Mouse (Mus musculus) granulocyte monocyte progenitor cell, adult 5-6 weeks (primary cell): ENCODE data around the gene Clec16a. TPM values are rescaled to one million over a fixed set of nuclear protein-coding genes. Genes with fewer than 3 reads are reported as not detected.

Source experiments
- ATAC-seq: replicated peaks from 2 replicates; pipeline ENCODE4 v1.8.0; 2016; ENCODE audit warnings: mild to moderate bottlenecking, moderate TSS enrichment, inconsistent platforms; ENCODE audit not compliant: poor library complexity, severe bottlenecking
- total RNA-seq, 2 experiments: library from RNA; stranded (forward) in 1 of 2; stranded (reverse) in 1 of 2; fragments of 200-712, 200-1000 nt in 1 of 2; fragments of >200 nt in 1 of 2; fragmentation: Nextera tagmentation in 1 of 2; gene quantifications; 2 replicates each; pipeline ENCODE4 v1.2.3; 2014 to 2017

Gene Clec16a
- total RNA-seq, 2 experiments from 2014 or later, result 14.3 to 19.6 TPM

GRCm38 (mm10) chr16:10668991-10669703 is 124.0 kb downstream of the Clec16a start:
- no peak for ATAC-seq

GRCm38 (mm10) chr16:10669936-10670335 is 124.8 kb downstream of the Clec16a start:
- ATAC-seq, result no peak

GRCm38 (mm10) chr16:10672490-10672889 is 127.4 kb downstream of the Clec16a start:
- 0 out of 2 replicates have a peak, but pooled peaks have one; percentile 13 for ATAC-seq

GRCm38 (mm10) chr16:10674020-10674419 is 128.9 kb downstream of the Clec16a start:
- no peak for ATAC-seq

GRCm38 (mm10) chr16:10674957-10675356 is 129.8 kb downstream of the Clec16a start:
- no peak for ATAC-seq

GRCm38 (mm10) chr16:10675612-10676011 is 130.5 kb downstream of the Clec16a start:
- no peak for ATAC-seq

DNA sequence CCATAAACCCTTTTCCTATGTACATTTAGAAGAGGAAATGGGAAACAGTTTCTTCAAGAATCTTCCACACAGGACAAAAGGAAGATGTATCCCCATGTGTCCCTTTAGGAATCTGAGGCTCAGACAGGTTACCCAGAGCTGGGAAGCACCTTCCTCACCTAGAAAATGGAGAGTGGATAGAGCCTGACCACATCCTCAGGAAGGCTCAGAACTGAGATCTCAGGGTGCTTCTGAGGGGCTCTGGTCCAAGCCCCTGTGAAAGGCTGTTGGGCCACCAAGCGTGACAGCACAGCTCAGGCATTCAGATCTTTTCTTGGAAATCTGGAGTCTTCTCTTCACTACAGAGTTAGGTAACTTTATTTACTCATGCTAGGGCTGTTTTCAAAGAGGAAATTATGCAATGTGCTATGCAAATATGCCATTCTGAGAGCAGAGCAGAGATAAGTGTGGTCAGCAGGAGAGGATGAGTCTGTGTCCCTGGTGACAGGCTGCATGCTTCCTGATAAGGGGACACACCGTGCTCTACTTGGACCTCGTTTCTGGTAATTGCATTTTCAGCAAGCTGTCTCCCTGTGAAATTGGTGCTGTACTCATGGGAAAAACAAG is 131.4 kb downstream of the Clec16a start:
- peak; percentile 95 for ATAC-seq

DNA sequence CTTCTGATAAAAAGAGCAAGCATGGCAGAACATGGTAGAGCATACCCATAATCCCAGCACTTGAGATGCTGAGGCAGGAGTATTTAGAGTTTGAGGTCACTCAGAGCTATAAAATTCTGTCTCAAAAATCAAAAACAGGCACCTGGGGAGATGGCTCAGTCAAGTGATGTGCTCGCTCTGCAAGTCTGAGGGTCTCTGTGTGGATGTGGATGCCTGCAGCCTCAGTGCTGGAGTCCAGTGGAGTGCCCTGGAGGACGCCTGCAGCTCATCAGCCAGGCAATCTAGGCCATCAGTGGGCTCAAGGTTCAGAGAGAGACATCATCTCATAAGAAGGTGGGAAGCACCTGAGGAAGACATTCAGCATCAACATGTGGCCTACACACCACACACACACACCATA is 137.4 kb downstream of the Clec16a start:
- ATAC-seq, result no peak

DNA sequence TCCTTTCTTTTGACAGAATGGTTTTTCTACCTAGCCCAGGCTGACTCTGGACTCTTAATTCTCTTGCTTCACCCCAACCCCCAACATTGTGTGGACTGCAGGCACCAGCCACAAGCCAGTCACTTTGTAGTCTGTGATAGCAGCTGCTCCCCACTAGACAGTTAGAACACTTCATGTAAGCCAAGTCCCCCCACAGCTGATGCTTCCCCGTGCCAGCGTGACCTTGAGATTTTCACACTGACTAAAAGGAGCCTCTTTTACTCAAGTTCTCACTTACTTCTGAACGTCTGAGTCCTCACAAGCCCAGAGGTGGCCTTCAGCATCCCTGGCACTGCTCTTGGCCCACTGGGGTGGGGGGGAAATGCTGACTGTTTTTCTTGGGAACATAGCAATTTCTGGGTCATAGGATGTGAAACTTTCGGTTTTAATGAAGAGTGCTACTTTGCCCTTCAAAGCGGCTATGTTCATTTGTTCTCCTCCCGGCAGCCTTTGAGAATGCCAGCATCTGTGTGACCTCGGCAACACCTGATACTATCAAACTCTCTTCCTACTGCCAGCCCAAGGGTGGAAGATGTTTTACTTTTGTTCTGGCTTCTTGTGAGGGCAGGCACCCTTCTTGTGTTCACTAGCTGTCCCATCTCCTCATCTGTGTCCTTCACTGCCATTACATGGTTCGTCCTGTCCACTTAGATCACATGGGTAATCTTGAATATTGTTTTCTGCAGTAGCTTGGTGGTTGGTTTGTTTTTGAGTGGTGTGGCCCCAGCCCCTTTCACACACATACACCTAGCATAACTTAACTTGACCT is 138.3 kb downstream of the Clec16a start:
- no peak for ATAC-seq

GRCm38 (mm10) chr16:10689748-10690318 is 144.7 kb downstream of the Clec16a start:
- ATAC-seq, result peak; percentile 87

- no peak for ATAC-seq
These were observed 145.3 kb downstream of the Clec16a start for GRCm38 (mm10) chr16:10690442-10690841.

- no peak for ATAC-seq
These were observed 146.6 kb downstream of the Clec16a start for GRCm38 (mm10) chr16:10691705-10692104.

GRCm38 (mm10) chr16:10692848-10693247 is 147.7 kb downstream of the Clec16a start:
- no peak for ATAC-seq

DNA sequence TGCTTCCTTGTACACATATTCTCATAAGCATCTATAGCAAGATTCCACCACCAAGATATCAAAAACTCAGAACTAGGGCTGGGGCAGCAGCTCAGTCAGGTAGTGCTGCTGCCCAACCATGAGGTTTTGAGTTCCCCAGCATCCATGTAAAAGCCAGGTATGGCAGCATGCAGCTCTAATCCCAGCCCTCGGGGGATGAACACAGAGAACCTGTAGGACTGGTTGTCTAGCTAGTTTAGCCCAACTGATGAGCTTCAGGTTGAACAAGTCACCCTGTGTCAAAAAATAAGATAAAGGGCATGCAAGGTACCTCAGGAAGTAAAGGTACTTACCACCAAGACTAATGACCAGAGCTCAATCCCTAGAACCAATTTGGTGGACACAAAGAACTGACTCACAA is 148.3 kb downstream of the Clec16a start:
- no peak for ATAC-seq

GRCm38 (mm10) chr16:10694414-10694851 is 149.3 kb downstream of the Clec16a start:
- peak; percentile 49 for ATAC-seq

DNA sequence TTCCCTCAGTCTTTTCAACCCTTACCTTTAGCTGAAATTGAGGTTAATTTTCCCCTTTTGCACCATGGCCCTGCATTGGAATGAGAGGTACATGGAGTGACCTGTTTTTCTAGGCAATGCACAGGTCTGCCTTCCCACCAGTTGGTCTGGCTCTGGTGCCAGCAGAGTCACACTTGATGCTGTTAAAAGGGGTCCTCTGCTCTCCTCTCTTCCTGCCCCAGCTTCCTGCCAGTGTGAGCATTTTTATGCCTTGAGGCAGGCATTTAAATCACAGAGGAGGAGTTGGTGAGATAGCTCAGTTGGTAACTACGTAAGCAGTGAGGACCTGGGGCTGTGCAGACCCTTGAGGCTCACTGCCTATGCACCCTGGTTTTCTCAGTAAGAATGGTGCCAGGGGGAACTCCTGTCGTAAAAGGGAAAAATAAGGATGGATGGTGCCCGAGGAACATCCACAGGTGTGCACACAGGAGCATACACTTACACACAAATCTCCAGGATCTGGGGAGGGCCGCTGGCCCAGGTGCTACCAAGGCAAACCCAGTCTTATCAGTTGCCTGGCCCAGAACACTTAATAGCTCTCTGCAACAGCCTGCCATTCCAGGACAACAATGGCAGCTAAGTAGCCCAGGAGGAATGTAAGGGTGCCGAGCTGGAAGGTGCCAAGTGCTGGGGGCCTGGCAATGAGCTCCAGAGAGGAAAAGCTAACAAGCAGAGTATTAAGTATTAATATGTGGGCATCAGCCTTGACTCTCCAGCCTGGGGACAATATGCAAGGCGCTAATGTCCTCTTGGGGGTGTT is 152.9 kb downstream of the Clec16a start:
- ATAC-seq, result no peak

DNA sequence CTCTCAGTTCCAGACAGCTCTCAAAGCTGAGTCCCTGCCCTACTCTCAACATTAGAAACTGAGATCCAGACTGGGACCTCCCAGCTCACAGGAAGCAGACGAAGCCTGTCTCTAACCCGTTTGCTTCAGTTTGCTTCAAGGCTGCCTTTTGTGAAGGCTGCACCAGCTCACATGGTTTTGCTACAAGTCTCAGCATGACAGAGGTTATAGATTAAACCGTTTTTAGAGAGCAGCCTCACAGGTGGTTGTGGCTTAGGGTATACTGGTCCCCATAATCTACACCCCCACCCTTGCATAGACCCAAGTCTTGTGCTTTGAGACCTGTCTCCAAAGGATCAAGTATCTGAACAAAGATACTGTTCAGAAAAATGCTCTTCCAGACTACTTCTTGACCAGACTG is 154.2 kb downstream of the Clec16a start:
- no peak for ATAC-seq

DNA sequence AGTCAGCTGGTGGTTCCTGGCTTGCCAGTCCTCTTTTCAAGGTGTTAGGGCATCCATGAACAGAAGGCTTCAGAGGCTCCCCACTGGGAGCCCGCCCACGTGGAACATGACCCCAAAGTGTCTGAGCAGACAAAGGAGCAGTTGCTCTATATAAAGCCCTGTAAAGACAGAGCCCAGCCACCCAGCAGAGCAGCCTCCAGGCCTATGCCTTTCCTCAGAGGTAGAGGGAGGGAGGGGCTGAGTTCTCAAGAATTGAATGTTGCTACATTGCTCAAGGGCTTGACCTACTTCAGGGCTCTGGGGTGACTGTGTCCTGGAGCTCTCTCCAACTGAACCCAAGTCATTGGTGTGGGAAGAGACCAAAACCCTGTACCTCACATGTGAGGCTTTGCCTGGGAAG is 155.0 kb downstream of the Clec16a start:
- no peak for ATAC-seq

DNA sequence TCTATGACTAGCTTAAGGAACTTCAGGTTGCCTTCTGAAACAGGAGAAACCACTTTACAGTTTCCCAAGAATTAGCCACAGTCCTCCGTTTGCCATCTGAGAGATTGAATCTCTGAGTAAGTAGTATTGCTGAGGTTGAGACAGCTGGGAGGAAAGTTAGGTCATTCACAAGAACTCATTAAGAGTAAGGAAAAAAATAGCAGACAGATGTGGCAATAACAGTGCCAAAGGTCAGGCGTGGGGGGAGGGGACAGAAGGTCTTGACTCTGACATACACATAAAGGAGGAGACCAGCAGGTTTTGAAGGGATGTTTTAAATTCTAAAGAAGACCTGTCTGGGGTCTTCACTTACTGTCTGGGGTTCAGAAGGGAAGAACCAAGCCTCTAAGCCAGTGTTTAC is 157.3 kb downstream of the Clec16a start:
- no peak; the same call in 1 of the 2 replicates for ATAC-seq

GRCm38 (mm10) chr16:10703932-10704331 is 158.8 kb downstream of the Clec16a start:
- no peak for ATAC-seq
